Mouse (Mus musculus): Measurements from ENCODE around the gene AY074887.
"Not testable (repeated sequence)": the region's sequence is repeated elsewhere in the genome, so short reads cannot be mapped to it uniquely, and the experiment has no call there.

AY074887 gene

GRCm38 (mm10) chr9:54950575-54951321, at the start of gene AY074887, which contains the start of gene Psma4:
TSS of gene AY074887 (minus strand) at chr9:54950998.
TSS of gene Psma4 (plus strand) at chr9:54950790.
- peak; percentile 98 for DNase-seq (ENCODE audit: low read depth, low spot score)

GRCm38 (mm10) chr9:54995645-54996044, 44.8 kb upstream of the AY074887 start:
- no peak for DNase-seq (ENCODE audit: low read depth, low spot score)

GRCm38 (mm10) chr9:54994381-54994780, 43.6 kb upstream of the AY074887 start:
- DNase-seq (ENCODE audit: low read depth, low spot score), result no peak

- no peak for DNase-seq (ENCODE audit: low read depth, low spot score)
These were observed 39.6 kb upstream of the AY074887 start for GRCm38 (mm10) chr9:54990362-54990761.

GRCm38 (mm10) chr9:54982401-54982800, 31.6 kb upstream of the AY074887 start:
- DNase-seq (ENCODE audit: low read depth, low spot score), result no peak

GRCm38 (mm10) chr9:54981291-54982191, 30.7 kb upstream of the AY074887 start:
- DNase-seq (ENCODE audit: low read depth, low spot score), result peak; percentile 38

GRCm38 (mm10) chr9:54980674-54981073, 29.9 kb upstream of the AY074887 start, which contains the start of gene Chrna5:
TSS of gene Chrna5 (plus strand) at chr9:54980880.
- no peak for DNase-seq (ENCODE audit: low read depth, low spot score)

- no peak for DNase-seq (ENCODE audit: low read depth, low spot score)
These were observed 19.3 kb upstream of the AY074887 start for GRCm38 (mm10) chr9:54969972-54970637.

GRCm38 (mm10) chr9:54963669-54964068, 12.9 kb upstream of the AY074887 start:
- no peak for DNase-seq (ENCODE audit: low read depth, low spot score)

- peak; percentile 40 for DNase-seq (ENCODE audit: low read depth, low spot score)
These were observed 10.3 kb upstream of the AY074887 start for GRCm38 (mm10) chr9:54961059-54961458.

GRCm38 (mm10) chr9:54950162-54950561, 636 bp downstream of the AY074887 start:
- not testable (repeated sequence) for DNase-seq (ENCODE audit: low read depth, low spot score)

GRCm38 (mm10) chr9:54949465-54949864, 1.3 kb downstream of the AY074887 start:
- no peak for DNase-seq (ENCODE audit: low read depth, low spot score)

GRCm38 (mm10) chr9:54946256-54946655, 4.5 kb downstream of the AY074887 start:
- no peak for DNase-seq (ENCODE audit: low read depth, low spot score)

- no peak for DNase-seq (ENCODE audit: low read depth, low spot score)
These were observed 6.3 kb downstream of the AY074887 start for GRCm38 (mm10) chr9:54944467-54944866.

GRCm38 (mm10) chr9:54942071-54942470, 8.7 kb downstream of the AY074887 start:
- DNase-seq (ENCODE audit: low read depth, low spot score), result no peak

GRCm38 (mm10) chr9:54932379-54932778, 18.4 kb downstream of the AY074887 start:
- DNase-seq (ENCODE audit: low read depth, low spot score), result no peak

- no peak for DNase-seq (ENCODE audit: low read depth, low spot score)
These were observed 19.0 kb downstream of the AY074887 start for GRCm38 (mm10) chr9:54931765-54932164.

GRCm38 (mm10) chr9:54930741-54931140, 20.1 kb downstream of the AY074887 start:
- DNase-seq (ENCODE audit: low read depth, low spot score), result no peak

- DNase-seq (ENCODE audit: low read depth, low spot score), result no peak
These were observed 30.9 kb downstream of the AY074887 start for GRCm38 (mm10) chr9:54919946-54920345.

- DNase-seq (ENCODE audit: low read depth, low spot score), result no peak
These were observed 32.0 kb downstream of the AY074887 start for GRCm38 (mm10) chr9:54918781-54919180.

GRCm38 (mm10) chr9:54918191-54918590, 32.6 kb downstream of the AY074887 start:
- DNase-seq (ENCODE audit: low read depth, low spot score), result no peak

All from CD4-positive helper T cell, adult 2 months (primary cell).